Mouse (Mus musculus) embryonic facial prominence, embryonic 13.5 days (tissue): ENCODE data around the gene Spem1. TPM values are rescaled to one million over a fixed set of nuclear protein-coding genes. Genes with fewer than 3 reads are reported as not detected.

Source experiments
- ATAC-seq: fragments of 200-750 bp; cut with Nextera tagmentation; 2 replicates; pipeline ENCODE4 v1.8.0; 2017; ENCODE audit warnings: low read depth; ENCODE audit not compliant: insufficient number of reproducible peaks, insufficient read depth, low FRiP score, low TSS enrichment
- H3K27ac ChIP-seq: fragments of 300-500 bp; sonication (generic); 2 replicates; pipeline ENCODE4 v1.5.1; 2015; ENCODE audit warnings: moderate library complexity, mild to moderate bottlenecking, inconsistent platforms
- H3K27me3 ChIP-seq: fragments of 300-500 bp; sonication (generic); 2 replicates; pipeline ENCODE4 v1.6.1; 2015; ENCODE audit warnings: mild to moderate bottlenecking, inconsistent platforms
- H3K36me3 ChIP-seq: fragments of 300-500 bp; sonication (generic); 2 replicates; pipeline ENCODE4 v1.6.1; 2015; ENCODE audit warnings: mild to moderate bottlenecking, inconsistent platforms
- H3K4me1 ChIP-seq: fragments of 300-500 bp; sonication (generic); 2 replicates; pipeline ENCODE4 v1.6.1; 2015; ENCODE audit warnings: inconsistent platforms
- H3K4me2 ChIP-seq: fragments of 300-500 bp; sonication (generic); 2 replicates; pipeline ENCODE4 v1.6.1; 2015; ENCODE audit warnings: moderate library complexity, mild to moderate bottlenecking, inconsistent platforms
- H3K4me3 ChIP-seq: fragments of 300-500 bp; sonication (generic); 2 replicates; pipeline ENCODE4 v1.5.1; 2015; ENCODE audit warnings: mild to moderate bottlenecking, inconsistent platforms
- H3K9ac ChIP-seq: fragments of 300-500 bp; sonication (generic); 2 replicates; pipeline ENCODE4 v1.6.1; 2015; ENCODE audit warnings: mild to moderate bottlenecking, inconsistent platforms
- H3K9me3 ChIP-seq: fragments of 300-500 bp; sonication (generic); 2 replicates; pipeline ENCODE4 v1.6.1; 2016; ENCODE audit warnings: inconsistent platforms
- WGBS: fragments of 180-500 bp; shearing (Covaris S2); methylation state at CpG from one replicate; pipeline ENCODE4 v1.1.7; 2015; ENCODE audit warnings: mixed read lengths; 5-methylcytosine and 5-hydroxymethylcytosine counted together
- polyA plus RNA-seq: library from polyadenylated mRNA; unstranded; fragments of >200 nt; fragmentation: Nextera tagmentation; extraction: Ambion mirVana; gene quantifications from 2 replicates; pipeline ENCODE4 v1.2.1, GENCODE M21; 2015

Gene Spem1
- polyA plus RNA-seq, 1 experiment from 2014 or later, result not detected

- ATAC-seq, result no peak
- Histone ChIP-seq H3K4me3 (peak overlapping the region; percentile 48), H3K9ac (peak overlapping the region; percentile 61), H3K27me3 (peaks cover 58% of the 10 kb centered on the region), H3K27ac (no peak overlapping the region), H3K36me3 (no peaks in the 10 kb centered on the region; the same call in 1 of the 2 replicates), H3K4me2 (peak overlapping the region; percentile 94), H3K4me1 (peaks cover 28% of the 10 kb centered on the region), H3K9me3 (no peaks in the 10 kb centered on the region)
- WGBS, result 2% methylated on average over 13 of the region's 13 CpGs
Measured at GRCm38 (mm10) chr11:69795983-69796435, 26.0 kb downstream of the Spem1 start.

GRCm38 (mm10) chr11:69795168-69795982 is 26.6 kb downstream of the Spem1 start, which contains the start of gene Chrnb1:
Gene Chrnb1, minus strand, starts transcription at chr11:69795943.
- peak within 1 kb of the TSS; percentile 61 for H3K9ac ChIP-seq
- peaks cover 21% of the 10 kb centered on the region for H3K4me1 ChIP-seq
- ATAC-seq, result peak; percentile 92
- H3K4me2 ChIP-seq, result peak within 1 kb of the TSS; percentile 94
- H3K27me3 ChIP-seq, result peaks cover 58% of the 10 kb centered on the region
- H3K4me3 ChIP-seq, result peak within 1 kb of the TSS; percentile 48
- H3K27ac ChIP-seq, result no peak within 1 kb of the TSS; the same call in 1 of the 2 replicates
- no peaks in the 10 kb centered on the region; the same call in 1 of the 2 replicates for H3K36me3 ChIP-seq
- WGBS, result 3% methylated on average over 52 of the region's 52 CpGs
- no peaks in the 10 kb centered on the region for H3K9me3 ChIP-seq

- H3K9me3 ChIP-seq, result no peaks in the 10 kb centered on the region
- no peak overlapping the region for H3K4me2 ChIP-seq
- ATAC-seq, result no peak
- no peak overlapping the region for H3K9ac ChIP-seq
- H3K36me3 ChIP-seq, result no peaks in the 10 kb centered on the region; the same call in 1 of the 2 replicates
- H3K4me1 ChIP-seq, result 0 out of 2 replicates have a peak, but pooled peaks cover 7% of the 10 kb centered on the region
- no peak overlapping the region for H3K4me3 ChIP-seq
- no peak overlapping the region for H3K27ac ChIP-seq
- WGBS, result 64% methylated on average over 5 of the region's 5 CpGs
- H3K27me3 ChIP-seq, result peaks cover 53% of the 10 kb centered on the region
Measured at GRCm38 (mm10) chr11:69793429-69793828, 28.6 kb downstream of the Spem1 start.

- no peak overlapping the region for H3K4me2 ChIP-seq
- peaks cover 33% of the 10 kb centered on the region for H3K27me3 ChIP-seq
- 72% methylated on average over 5 of the region's 5 CpGs for WGBS
- no peaks in the 10 kb centered on the region for H3K9me3 ChIP-seq
- 0 out of 2 replicates have a peak, but pooled peaks cover 7% of the 10 kb centered on the region for H3K4me1 ChIP-seq
- H3K36me3 ChIP-seq, result no peaks in the 10 kb centered on the region
- no peak for ATAC-seq
- no peak overlapping the region for H3K27ac ChIP-seq
- no peak overlapping the region for H3K9ac ChIP-seq
- no peak overlapping the region for H3K4me3 ChIP-seq
Measured at GRCm38 (mm10) chr11:69791420-69791819, 30.6 kb downstream of the Spem1 start.

- H3K9ac ChIP-seq, result no peak overlapping the region
- H3K27me3 ChIP-seq, result peaks cover 14% of the 10 kb centered on the region
- no peak for ATAC-seq
- no peaks in the 10 kb centered on the region for H3K36me3 ChIP-seq
- no peaks in the 10 kb centered on the region for H3K4me1 ChIP-seq
- H3K9me3 ChIP-seq, result no peaks in the 10 kb centered on the region
- 41% methylated on average over 5 of the region's 5 CpGs for WGBS
- H3K4me2 ChIP-seq, result no peak overlapping the region
- H3K27ac ChIP-seq, result no peak overlapping the region
- no peak overlapping the region for H3K4me3 ChIP-seq
Measured at GRCm38 (mm10) chr11:69789431-69789830, 32.5 kb downstream of the Spem1 start.

GRCm38 (mm10) chr11:69787306-69787705 is 34.7 kb downstream of the Spem1 start:
- Histone ChIP-seq H3K27me3 (peaks cover under 1% of the 10 kb centered on the region; the same call in 1 of the 2 replicates), H3K9ac (no peak overlapping the region), H3K4me2 (no peak overlapping the region), H3K4me3 (no peak overlapping the region), H3K27ac (no peak overlapping the region), H3K4me1 (no peaks in the 10 kb centered on the region), H3K36me3 (no peaks in the 10 kb centered on the region), H3K9me3 (no peaks in the 10 kb centered on the region)
- no peak for ATAC-seq
- WGBS, result 88% methylated on average over 5 of the region's 5 CpGs

- WGBS, result 45% methylated on average over 15 of the region's 15 CpGs
- peaks cover 6% of the 10 kb centered on the region; the same call in 1 of the 2 replicates for H3K27me3 ChIP-seq
- no peaks in the 10 kb centered on the region for H3K4me1 ChIP-seq
- no peak for ATAC-seq
- no peak overlapping the region for H3K9ac ChIP-seq
- peak overlapping the region; percentile 23; the same call in 1 of the 2 replicates for H3K4me2 ChIP-seq
- no peaks in the 10 kb centered on the region for H3K36me3 ChIP-seq
- no peak overlapping the region for H3K27ac ChIP-seq
- H3K9me3 ChIP-seq, result no peaks in the 10 kb centered on the region
- no peak overlapping the region for H3K4me3 ChIP-seq
Measured at GRCm38 (mm10) chr11:69784793-69785272, 37.1 kb downstream of the Spem1 start.

- Histone ChIP-seq H3K36me3 (peaks cover 20% of the 10 kb centered on the region), H3K4me1 (peaks cover 20% of the 10 kb centered on the region), H3K4me2 (no peak overlapping the region), H3K27me3 (peaks cover 19% of the 10 kb centered on the region; the same call in 1 of the 2 replicates), H3K4me3 (no peak overlapping the region), H3K9me3 (no peaks in the 10 kb centered on the region), H3K9ac (no peak overlapping the region), H3K27ac (no peak overlapping the region)
- no peak for ATAC-seq
- 38% methylated on average over 4 of the region's 4 CpGs for WGBS
Measured at GRCm38 (mm10) chr11:69781828-69782227, 40.2 kb downstream of the Spem1 start.

GRCm38 (mm10) chr11:69778985-69779384 is 43.0 kb downstream of the Spem1 start:
- H3K27me3 ChIP-seq, result peaks cover 23% of the 10 kb centered on the region; the same call in 1 of the 2 replicates
- H3K9me3 ChIP-seq, result no peaks in the 10 kb centered on the region
- WGBS, result 44% methylated on average over 7 of the region's 7 CpGs
- no peak overlapping the region for H3K27ac ChIP-seq
- H3K4me3 ChIP-seq, result 0 out of 2 replicates have a peak overlapping the region, but pooled peaks have one; percentile 7
- 0 out of 2 replicates have a peak, but pooled peaks have one; percentile 4 for ATAC-seq
- peaks cover 37% of the 10 kb centered on the region for H3K36me3 ChIP-seq
- H3K4me2 ChIP-seq, result peak overlapping the region; percentile 9; the same call in 1 of the 2 replicates
- peaks cover 20% of the 10 kb centered on the region for H3K4me1 ChIP-seq
- no peak overlapping the region for H3K9ac ChIP-seq

GRCm38 (mm10) chr11:69778258-69778982 is 43.6 kb downstream of the Spem1 start:
- 0 out of 2 replicates have a peak overlapping the region, but pooled peaks have one; percentile 7 for H3K4me3 ChIP-seq
- H3K9ac ChIP-seq, result no peak overlapping the region
- WGBS, result 63% methylated on average over 23 of the region's 23 CpGs
- H3K36me3 ChIP-seq, result peaks cover 37% of the 10 kb centered on the region
- H3K4me2 ChIP-seq, result peak overlapping the region; percentile 9; the same call in 1 of the 2 replicates
- no peaks in the 10 kb centered on the region for H3K9me3 ChIP-seq
- H3K4me1 ChIP-seq, result peaks cover 20% of the 10 kb centered on the region
- H3K27me3 ChIP-seq, result peaks cover 23% of the 10 kb centered on the region; the same call in 1 of the 2 replicates
- H3K27ac ChIP-seq, result no peak overlapping the region
- ATAC-seq, result 0 out of 2 replicates have a peak, but pooled peaks have one; percentile 26
